Mouse (Mus musculus) urinary bladder, postnatal 14 days (tissue): ENCODE measurements around the gene Cdca4.

ENCODE experiments used
- DNase-seq: peaks from one replicate; pipeline ENCODE4 v3.0.0; 2021; ENCODE audit warnings: low spot score

The Cdca4 gene

GRCm38 (mm10) chr12:112829244-112829864 is at the start of gene Cdca4:
TSS of gene Cdca4 (minus strand) at chr12:112829423.
- peak; percentile 99 for DNase-seq

GRCm38 (mm10) chr12:112877607-112878020 is 48.4 kb upstream of the Cdca4 start:
- DNase-seq, result peak; percentile 83

- DNase-seq, result no peak
Measured at GRCm38 (mm10) chr12:112877073-112877576, 47.9 kb upstream of the Cdca4 start.

DNA sequence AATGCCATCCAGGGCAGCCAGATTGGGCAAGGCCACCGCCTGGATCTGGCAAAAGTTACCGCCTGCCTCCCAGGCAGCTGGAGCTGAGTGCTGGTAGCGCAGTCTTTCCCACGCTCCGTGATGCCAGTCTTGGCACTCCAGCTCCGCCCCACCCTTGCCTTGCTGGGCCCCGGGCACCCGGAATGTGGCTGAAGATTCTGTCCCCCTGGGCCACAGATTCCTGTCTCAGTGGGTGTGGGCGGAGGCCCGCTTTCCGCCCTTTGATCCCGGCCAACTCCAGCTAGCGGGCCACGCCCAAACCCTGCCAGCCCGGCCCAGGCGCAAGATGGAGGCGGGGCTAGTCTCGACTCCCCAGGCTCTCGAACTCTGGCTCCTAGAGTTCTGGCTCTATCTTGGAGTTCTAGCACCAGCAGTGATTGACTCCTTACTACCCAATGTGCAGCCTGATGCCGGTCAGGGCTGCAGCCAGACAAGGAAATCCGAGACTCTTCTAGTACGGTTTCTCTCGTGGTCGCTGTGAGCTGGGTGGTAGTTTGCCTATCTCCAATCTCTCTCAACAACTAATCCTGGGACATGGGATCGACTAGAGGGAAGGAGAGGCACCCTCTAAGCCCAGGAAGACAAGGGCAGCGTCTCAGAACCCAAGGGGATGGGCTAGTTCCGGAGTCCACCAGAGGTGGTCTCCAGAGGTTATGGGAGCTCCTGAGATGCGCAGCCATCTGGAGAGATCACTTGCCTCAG is 47.3 kb upstream of the Cdca4 start:
- DNase-seq, result peak; percentile 83

DNA sequence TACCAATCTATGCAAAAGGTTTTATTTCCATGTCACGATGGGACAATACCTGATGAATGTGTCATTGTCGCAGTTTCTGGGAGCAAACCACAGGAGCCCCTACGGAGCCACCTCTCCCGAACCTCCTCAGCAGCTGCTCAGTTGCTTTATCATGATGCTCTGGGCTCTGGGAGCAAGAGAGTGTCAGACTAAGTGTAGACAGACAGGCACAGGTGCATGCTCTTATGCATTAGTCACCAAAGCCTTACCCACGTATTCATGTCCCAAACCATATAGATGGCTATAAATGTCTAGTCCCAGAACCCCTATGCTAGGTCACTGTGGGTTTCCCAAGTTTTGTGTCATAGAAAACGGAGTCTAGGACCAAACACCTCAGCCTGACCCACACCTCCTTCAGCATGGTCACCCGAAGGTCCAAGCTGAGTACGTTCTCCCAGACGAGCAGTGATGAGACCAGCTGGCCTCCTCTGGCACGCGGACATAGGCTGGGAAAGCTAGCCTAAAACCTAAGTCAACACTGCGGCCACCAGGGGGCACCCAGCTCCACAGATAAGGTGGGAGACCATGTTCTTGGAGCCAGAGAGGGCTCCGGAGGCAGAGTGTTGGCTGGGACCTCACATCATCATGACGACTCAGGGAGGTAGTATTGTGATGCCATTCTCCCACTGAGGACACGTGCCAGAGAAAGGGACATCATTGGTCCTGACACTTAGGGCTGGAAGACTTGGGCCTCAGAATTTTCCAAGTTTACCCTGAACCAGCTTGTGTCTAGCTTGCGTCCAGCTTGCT is 46.2 kb upstream of the Cdca4 start:
- peak; percentile 94 for DNase-seq

GRCm38 (mm10) chr12:112874199-112874598 is 45.0 kb upstream of the Cdca4 start:
- peak; percentile 71 for DNase-seq

DNA sequence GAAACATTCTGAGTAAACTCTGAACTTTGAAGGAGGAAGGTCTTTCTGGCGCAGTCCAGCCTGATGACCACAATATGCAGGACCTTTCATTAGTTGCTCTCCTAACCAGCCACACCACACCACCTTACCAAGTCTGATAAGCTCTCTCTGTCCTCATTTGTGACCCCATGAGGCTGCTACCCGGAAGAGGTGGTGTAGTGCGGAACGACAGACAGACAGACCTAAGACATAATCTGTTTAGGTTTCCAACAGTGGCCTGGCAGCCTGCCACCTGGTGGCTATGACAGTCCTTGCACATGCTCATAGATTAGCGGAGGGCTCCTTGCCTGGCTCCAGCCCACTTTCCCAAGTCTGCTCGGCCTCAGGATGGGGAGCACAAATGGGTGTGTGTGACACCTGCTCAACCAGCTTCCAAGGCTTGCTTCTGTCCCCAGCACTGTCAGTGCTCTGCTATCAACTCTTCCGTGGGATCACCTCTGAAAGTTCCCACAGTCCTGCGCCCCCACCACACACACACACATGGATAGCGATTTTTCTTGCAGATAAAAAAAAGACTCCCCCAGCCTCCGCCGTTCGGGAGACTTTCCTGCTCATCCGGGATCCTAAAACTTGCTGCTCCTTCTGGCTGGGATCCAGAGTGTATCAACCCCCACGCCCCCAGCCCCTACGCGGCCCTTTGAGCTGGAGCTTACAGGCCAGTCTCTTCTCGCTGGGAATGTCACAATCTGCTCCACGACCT is 44.4 kb upstream of the Cdca4 start:
- DNase-seq, result peak; percentile 84

- no peak for DNase-seq
Measured at GRCm38 (mm10) chr12:112872991-112873390, 43.8 kb upstream of the Cdca4 start.

DNA sequence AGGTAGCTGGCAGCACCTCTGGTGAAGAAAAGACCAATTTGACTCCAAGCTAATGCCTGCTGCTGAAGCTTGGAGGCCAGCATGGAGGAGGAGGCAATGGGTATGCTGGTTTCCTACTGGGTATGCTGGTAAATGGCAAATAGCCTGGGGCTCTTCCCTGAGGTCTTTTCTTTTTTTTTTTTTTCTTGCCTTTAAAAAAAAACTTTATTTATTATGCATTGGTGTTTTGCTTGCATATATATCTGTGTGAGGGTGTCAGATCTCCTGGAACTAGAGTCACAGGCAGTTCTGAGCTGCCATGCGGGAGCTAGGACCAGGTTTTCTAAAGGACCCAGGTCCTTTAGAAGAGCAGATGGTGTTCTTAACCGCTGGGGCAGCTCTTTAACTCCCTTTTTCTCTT is 42.0 kb upstream of the Cdca4 start:
- no peak for DNase-seq

DNA sequence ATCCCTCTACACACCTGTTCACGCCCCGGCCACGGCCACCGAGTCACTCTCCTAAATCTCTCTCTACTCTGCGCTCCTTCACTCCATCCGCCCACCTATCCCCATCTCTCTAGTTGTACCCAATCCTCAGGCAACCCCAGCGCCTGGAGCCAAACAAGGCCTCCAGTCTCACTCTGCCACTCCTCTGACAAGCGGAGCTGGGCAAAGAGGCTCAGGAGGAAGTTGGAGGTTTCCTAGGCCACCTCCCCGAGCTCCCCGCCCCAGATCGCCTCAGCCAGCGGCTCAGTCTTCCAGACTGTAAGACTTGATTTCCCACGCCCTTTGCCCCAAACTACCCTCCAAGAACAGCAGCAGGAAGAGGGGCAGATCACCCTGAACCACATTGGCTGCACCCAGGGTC is 41.6 kb upstream of the Cdca4 start:
- DNase-seq, result peak; percentile 60

DNA sequence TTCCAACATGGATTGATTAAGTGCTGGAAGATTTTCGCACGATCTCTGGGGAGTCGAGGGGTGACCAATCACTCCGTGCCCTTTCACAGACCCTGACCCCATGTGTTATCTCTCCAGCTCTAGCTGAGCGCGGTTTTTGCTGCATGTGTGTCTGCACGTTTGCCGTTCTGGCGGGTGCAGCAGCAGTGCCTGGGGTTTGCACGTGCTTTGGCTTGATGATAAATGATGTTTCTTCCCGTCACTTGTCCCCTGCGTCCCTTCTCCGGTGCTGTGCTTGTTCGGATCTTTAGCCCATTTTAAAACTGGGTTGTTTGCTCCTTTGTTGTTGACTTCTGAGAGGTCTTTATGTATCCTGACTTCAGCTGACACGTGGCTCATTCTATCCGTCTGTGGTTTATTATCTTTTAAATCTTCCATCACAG is 40.6 kb upstream of the Cdca4 start:
- DNase-seq, result no peak

GRCm38 (mm10) chr12:112868178-112869087 is 39.2 kb upstream of the Cdca4 start, which contains the start of gene Gpr132:
TSS of gene Gpr132 (minus strand) at chr12:112868228.
- peak; percentile 78 for DNase-seq

DNA sequence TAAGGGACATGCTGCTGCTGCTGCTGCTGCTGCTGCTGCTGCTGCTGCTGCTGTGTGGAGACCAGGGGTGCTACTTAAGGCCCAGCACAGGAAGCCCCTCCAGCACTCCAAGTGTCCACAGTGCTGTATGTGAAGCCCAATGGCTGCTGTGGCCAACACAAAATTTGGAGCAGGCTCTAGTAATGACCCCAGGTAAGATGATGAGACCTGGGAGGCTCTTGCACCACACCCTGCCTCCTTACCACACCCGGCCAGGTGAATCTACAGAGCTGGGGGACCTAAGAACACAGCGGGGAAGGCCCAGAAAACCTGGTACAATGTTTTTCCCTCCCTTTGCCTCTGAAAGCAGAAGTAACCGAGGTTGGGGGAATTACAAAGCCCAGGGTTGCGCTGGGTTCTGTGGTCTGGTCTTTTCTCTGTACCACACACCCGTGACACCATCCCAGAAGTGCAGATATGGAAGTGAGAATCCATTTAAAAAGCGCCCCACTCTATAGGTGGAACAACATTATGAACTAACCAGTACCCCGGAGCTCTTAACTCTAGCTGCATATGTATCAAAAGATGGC is 38.0 kb upstream of the Cdca4 start:
- no peak for DNase-seq

GRCm38 (mm10) chr12:112866467-112867080 is 37.4 kb upstream of the Cdca4 start:
- DNase-seq, result no peak

DNA sequence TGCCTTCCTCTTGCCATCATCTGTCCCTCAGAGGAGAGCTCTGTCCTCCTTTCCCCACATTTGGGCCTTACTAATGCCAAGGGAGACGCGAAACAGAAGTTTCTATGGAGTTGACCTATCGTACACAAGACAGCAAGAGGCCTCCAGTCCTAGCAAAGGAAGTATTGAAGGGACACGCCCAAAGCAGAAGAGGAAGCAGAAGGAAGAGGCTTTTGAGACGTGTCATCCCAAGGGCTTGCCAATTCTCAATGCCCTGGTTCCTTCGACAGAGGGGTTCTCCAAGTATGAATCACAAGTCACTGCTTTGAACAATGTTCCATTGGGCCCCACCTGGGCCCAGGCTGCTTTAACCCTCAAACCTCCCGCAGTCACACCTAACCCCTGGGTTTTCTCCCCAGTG is 35.6 kb upstream of the Cdca4 start:
- DNase-seq, result no peak

- DNase-seq, result no peak
Measured at GRCm38 (mm10) chr12:112861911-112862321, 32.7 kb upstream of the Cdca4 start.

DNA sequence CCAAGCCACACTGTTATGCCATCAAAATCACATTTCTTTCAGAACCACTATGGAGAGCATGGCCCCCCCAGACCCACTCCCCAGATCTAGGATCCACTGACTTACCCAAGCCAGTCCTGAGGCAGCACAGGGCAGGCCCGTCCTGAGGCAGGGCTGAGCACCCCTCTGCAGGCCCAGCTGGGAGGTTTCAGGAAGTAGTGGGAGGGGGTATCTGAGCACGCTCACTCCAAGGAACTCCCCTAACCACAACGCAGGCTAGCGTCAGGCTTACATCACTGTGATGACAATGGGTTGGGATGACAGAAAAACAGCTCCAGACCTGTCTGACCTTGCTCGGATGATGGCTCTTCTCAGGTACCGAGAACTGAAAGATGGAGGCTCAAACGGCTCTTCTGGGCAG is 31.5 kb upstream of the Cdca4 start:
- no peak for DNase-seq

GRCm38 (mm10) chr12:112859930-112860329 is 30.7 kb upstream of the Cdca4 start:
- no peak for DNase-seq

GRCm38 (mm10) chr12:112858581-112859336 is 29.5 kb upstream of the Cdca4 start:
- DNase-seq, result no peak
